Mouse (Mus musculus) small intestine, adult 2 months (tissue): ENCODE data around the gene Mrtfa.

Experiments
- CTCF ChIP-seq: fragments of 200-500 bp; IDR thresholded peaks from 2 replicates; pipeline ENCODE4 v1.5.1; 2012; ENCODE audit warnings: low read depth, mild to moderate bottlenecking, control low read depth, inconsistent platforms, low read length, moderate library complexity, mixed read lengths; ENCODE audit not compliant: insufficient replicate concordance, insufficient read length; ENCODE audit errors: extremely low read depth
- POLR2A ChIP-seq: fragments of 200-500 bp; IDR thresholded peaks from 2 replicates; pipeline ENCODE4 v1.6.1; 2012; ENCODE audit warnings: low read depth, mild to moderate bottlenecking, control low read depth, inconsistent platforms, low read length, moderate library complexity

DNA sequence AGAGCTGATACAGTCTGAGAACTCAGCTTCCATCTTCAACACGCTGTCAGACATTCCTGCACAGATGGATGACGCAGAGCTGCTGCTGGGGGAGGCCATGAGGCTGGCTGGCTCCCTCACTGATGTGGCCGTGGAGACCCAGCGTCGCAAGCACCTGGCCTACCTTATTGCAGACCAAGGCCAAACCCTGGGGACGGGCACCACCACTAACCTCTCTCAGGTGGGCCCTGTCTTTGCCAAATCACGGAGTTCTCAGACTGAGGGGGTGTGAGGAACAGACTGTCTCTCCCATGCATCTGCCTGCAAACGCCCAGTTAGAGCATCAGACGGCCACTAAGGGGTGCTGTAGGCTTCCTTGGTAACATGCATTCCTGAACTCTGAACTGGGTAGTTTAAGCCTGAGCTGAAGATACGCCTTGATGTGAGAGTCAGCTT lies 181.9 kb downstream of the Mrtfa start:
- TF ChIP-seq POLR2A, result no peak
- TF ChIP-seq CTCF, result peak; percentile 37; the same call in 1 of the 2 replicates
